17 mouse cellular contexts compared by ENCODE assay signal in the genomic region with DNA sequence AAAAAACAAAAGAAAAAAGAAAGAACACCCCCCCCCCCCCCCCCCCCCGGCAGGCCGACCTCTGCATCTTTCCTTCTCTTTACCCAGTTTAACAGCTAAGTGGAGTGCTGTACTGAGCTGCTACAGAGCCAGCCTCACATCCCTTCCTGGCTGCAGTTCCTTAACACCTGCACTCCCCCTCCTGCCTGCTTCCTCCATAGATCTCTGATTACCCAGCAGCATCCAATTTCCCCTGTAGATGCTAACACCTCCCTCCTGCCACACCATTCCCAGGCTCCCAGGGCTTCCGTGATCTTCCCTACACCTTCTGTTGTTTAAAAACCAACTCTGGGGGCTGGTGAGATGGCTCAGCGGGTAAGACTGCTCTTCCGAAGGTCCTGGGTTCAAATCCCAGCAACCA. TPM values are rescaled to one million over a fixed set of nuclear protein-coding genes. Genes with fewer than 3 reads are reported as not detected.
"Had no signal": no experiment of that assay in that cellular context is flagged by ENCODE, and none has a peak within 500 bp of the region (broad histone marks: within the 10 kb centered on the region; RNA-seq: fewer than 3 reads in every experiment).

No protein-coding gene starts in this region.

- H3K36me3 ChIP-seq: kidney, embryonic 15.5 days; limb, embryonic 12.5 days; neural tube, embryonic 13.5 days; stomach, embryonic 15.5 days had no signal

- H3K4me2 ChIP-seq: midbrain, embryonic 11.5 days had no signal

- H3K27ac ChIP-seq: kidney, embryonic 15.5 days; layer of hippocampus, adult 2 months; limb, embryonic 12.5 days; neural tube, embryonic 13.5 days; stomach, embryonic 15.5 days had no signal

- ATAC-seq: midbrain, embryonic 16.5 days had no signal

- H3K9me3 ChIP-seq: neural tube, embryonic 13.5 days; stomach, embryonic 15.5 days had no signal

- DNase-seq: kidney, adult 2 months; kidney, postnatal 36 days; lung, adult 18-20 months; lung, postnatal 36 days; retina, postnatal 1 day; right cerebral cortex, postnatal 4 days; spleen, adult 18-20 months; thymus, adult 18-20 months; thymus, postnatal 25 days had no signal

- H3K4me3 ChIP-seq: kidney, embryonic 15.5 days; layer of hippocampus, adult 2 months; limb, embryonic 12.5 days; neural tube, embryonic 13.5 days; stomach, embryonic 15.5 days had no signal

- H3K9ac ChIP-seq: kidney, embryonic 15.5 days; limb, embryonic 12.5 days; neural tube, embryonic 13.5 days; stomach, embryonic 15.5 days had no signal

RNA-seq across cellular contexts. Expression of gene Tmem200b, which starts 10.1 kb away (rescaled TPM):
- total RNA-seq: megakaryocyte, adult 5-6 weeks had no signal
